Mouse (Mus musculus): ENCODE measurements around the gene H2-Q4.

DNA sequence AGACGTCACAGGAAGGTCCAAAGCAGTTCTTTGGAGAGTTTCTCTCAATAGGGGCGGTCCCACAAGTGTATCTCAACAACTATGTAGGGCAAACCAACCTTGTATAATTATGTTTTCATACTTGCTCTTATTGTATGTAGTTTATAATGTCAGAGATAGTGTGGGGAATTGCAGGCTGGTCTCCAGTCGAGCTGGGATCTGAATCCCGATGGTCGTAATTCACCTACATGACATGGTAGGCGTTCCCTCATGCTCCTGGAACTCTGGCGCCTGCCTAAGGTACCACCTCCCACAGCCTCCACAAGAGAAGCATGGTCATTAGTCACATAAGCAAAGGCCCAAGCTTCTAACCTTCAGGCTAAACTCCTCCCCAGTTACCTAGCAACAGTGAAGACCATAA is 39.4 kb downstream of the H2-Q4 start:
- no peak for TF ChIP-seq CTCF (IDR thresholded peaks at IDR 0.05; ENCODE audit: low read depth)
- TF ChIP-seq EP300 (IDR thresholded peaks at IDR 0.05; ENCODE audit: low read depth), result no peak
